Mouse (Mus musculus) E14TG2a.4 (cell line): ENCODE data around the gene Gm11492.

ENCODE experiments used
- CTCF ChIP-seq: conservative IDR thresholded peaks from 2 replicates; pipeline ENCODE4 v1.5.1; 2014; ENCODE audit warnings: low read length
- POU5F1 ChIP-seq: IDR thresholded peaks from 2 replicates; pipeline ENCODE4 v1.6.1; 2014; ENCODE audit warnings: low read length, borderline replicate concordance

GRCm38 (mm10) chr11:87523466-87523865 is 43.0 kb upstream of the Gm11492 start:
- no peak for TF ChIP-seq CTCF
- TF ChIP-seq POU5F1: no peak
